Mouse (Mus musculus): ENCODE results near the gene Fancm.

GRCm38 (mm10) chr12:65074651-65075050 lies 752 bp upstream of the Fancm start:
- TF ChIP-seq MAX (IDR thresholded peaks at IDR 0.05) (no peak), USF1 (IDR thresholded peaks at IDR 0.05; ENCODE audit: low read depth) (no peak), CTCF (IDR thresholded peaks at IDR 0.05; ENCODE audit: control insufficient read depth, insufficient read depth, insufficient read length) (no peak), FOSL1 (IDR thresholded peaks at IDR 0.05; ENCODE audit: insufficient read depth, low read length, poor library complexity, severe bottlenecking) (no peak), MYOG (IDR thresholded peaks at IDR 0.05; ENCODE audit: control insufficient read depth, extremely low read depth, insufficient read length) (no peak), MYOD1 (IDR thresholded peaks at IDR 0.05; ENCODE audit: control insufficient read depth, insufficient read length, low read depth) (no peak), CEBPB (IDR thresholded peaks at IDR 0.05; ENCODE audit: low read depth) (no peak)
